Mouse (Mus musculus): Measurements from ENCODE around the gene Gm9733. TPM values are rescaled to one million over a fixed set of nuclear protein-coding genes. Genes with fewer than 3 reads are reported as not detected.

Gm9733 gene
- polyA plus RNA-seq (2012; rRNA removed), result not detected in 2 replicates

DNA sequence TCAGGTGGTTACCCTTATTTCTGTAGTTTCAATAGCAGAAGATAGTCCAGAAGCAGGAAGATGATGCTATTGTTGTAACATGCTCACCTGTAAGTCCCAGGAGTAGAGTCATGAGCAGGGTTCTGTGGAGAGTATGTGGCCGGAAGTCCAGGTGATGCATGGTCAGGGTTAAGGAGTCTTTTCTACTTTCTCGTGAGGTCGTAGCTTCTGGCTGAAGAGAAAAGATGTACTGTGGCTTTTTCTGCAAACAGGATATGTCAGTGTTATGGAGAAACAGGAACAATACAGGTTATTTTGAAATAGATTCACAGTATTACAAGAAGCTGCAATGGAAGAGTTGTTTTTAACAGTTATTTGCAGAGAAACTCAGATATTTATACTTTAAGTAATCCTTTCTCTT is at the start of gene Gm9733:
Gene Gm9733, minus strand, starts transcription at position 240 of the 400 bp plus-strand sequence.

Other genes starting within 250 kb of the Gm9733 start
- 0.46 TPM in 1 of 2 replicates, not detected in the other for gene Sirpb1a, start 94.2 kb upstream of the Gm9733 start, polyA plus RNA-seq (2012; rRNA removed)
- gene Sirpb1b, start 242.8 kb upstream of the Gm9733 start, polyA plus RNA-seq (2012; rRNA removed), result 0.23 TPM in 1 of 2 replicates, not detected in the other

Measured in ovary, adult 2 months (tissue).